Mouse (Mus musculus) T-helper 17 cell (primary cell): ENCODE data around the gene Angptl4.
"Not testable (repeated sequence)": the region's sequence is repeated elsewhere in the genome, so short reads cannot be mapped to it uniquely, and the experiment has no call there.

Source experiments
- in situ Hi-C, 2 experiments: fragments of 300-600 bp; cut with MboI, MseI; formaldehyde crosslinking; loops; 1 replicate in 1 of 2; 2 replicates in 1 of 2; pipeline ENCODE4 v1.15.1; 2025; ENCODE audit warnings: high pct_unique_total_duplicates in 2 of 2

Angptl4 gene

DNA sequence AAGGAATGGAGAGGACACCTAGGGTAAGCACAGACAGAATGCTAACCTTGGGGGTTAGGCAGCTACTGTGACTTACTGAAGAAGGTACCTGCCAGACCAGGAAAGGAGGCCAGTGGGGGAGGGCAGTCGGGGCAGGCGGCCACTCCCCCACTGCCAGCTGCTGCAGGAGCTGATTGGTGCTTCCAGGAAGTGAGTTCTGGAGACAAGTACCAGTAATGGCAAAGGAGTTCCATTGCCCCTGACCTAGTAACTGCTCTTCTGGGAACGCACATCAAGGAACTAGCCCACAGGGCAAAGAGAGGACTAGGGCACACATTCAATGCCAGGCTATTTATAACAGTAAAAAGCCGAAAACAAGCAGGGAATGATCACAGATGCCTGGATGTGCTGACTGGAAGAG is 24.4 kb downstream of the Angptl4 start:
- in situ Hi-C loops: no loop called here

DNA sequence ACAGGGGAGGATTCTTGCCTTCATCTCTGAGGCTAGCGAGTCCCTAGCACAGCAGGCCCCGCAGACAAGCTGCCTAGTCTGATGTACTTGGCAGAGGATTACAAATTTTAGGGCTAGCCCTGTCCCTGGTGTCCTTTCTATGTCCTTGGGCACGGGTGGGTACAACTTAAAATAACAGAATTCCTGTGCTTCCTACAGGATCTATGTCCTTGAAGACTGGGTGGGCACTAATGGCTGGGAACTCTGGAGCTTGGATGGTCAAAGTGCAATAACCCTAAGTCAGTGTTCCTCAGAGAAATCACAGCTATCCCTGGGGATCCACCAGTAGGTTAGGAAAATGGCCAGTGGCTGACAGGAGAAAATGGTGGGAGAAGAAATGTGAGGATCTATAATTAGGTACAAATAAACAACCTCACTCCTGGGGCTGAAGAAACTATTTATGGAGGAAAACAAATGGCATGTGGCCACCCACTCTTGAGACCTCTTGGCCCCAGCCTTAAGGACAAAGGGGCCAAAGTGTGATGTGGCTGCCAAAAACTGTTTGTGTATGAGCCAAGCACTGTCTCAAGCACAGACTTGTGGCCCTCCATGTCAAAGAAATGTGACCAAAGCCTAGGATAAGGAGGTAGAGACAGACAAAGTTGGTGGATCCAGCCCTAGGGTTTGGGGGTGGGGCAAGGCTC is 25.4 kb downstream of the Angptl4 start:
- in situ Hi-C loops: no loop called here

DNA sequence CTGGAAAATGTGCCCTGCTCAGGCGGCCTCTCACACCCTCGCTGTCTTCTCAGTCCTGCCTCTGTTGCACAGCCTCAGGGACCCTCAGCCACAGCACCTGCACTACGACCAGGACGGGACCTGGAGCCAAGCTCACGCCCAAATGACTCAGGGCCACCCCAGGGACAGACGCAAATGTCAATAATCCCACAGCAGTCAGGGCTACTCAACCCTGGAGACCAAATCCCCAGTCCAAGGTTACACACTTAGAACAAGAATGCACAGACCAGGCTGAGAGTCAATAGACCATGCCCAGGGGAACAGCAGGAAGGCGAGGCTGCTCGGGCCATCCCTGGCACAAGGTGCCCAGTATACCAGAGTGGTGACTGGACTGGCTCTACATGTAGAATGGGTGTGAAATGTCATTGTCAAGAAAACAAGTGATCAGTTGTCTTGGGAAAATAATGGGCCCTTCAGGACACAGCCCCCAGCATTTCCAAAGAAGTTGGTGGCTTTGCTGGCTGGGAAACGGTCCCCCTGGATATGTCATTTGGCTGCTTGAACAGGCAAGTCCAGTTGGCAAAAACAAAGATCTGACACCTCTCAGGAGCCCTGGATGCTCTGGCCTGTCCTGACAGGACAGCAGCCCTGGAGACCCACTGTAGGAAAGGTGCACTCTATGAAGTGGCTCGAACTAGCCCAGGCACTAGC is 26.1 kb downstream of the Angptl4 start:
- in situ Hi-C loops: no loop called here

DNA sequence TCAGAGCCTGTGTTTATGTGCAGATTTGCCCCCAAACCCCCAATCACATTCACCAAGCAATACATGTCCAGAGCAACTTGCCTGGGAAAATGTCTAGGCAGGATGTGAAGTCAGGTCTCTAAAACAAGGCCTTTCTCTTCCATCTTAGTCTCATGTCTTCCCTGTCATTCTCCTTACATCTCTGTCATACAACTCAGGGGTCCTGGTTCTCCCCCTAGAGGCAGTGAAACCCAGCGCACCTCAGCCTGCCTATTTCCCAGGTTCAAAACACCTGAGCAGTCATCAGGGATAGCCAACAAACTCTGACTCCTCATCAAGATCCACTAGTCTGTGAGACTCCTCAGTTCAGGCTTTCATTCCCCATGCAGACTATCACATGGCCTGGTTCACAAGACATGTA is 27.0 kb downstream of the Angptl4 start:
- in situ Hi-C loops: no loop called here

DNA sequence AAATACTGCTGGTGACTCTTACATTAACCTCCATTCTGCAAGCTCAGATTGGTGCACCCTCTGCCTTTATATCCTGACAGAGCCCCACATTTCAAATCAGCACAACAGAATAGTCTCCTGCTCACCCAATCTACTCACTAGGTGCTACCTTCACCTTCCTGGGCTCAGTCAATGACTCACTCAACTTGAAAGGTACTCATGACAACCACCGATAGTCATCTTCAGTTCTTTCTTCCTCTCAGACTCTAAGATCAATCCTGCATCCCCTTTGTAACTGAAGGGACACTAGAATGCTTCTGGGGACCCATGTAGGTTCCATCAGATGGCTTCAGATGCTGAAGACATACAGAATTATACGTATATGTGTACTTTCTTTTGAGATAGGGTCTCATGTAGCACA is 29.3 kb downstream of the Angptl4 start:
- in situ Hi-C loops: no loop called here

DNA sequence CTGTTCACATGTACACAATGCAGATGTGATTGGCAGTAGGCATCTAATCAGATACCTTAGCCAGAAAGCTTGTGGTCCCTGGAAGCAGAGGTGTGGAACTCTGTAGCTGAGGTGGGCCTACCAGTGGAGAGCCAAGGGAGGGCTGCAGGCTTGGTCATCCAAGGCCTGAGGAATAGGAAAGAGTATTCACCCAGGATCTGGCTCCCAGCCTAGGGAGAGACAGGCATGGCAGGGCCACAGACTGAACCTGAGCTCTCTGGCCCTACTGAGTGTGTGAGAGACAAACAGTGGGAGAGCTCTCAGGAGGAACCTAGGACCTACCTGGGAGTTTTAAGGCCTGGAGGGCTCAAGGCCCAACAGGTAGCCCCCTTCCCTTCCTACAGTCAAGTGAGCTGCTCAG is 30.4 kb downstream of the Angptl4 start:
- in situ Hi-C loops: no loop called here

DNA sequence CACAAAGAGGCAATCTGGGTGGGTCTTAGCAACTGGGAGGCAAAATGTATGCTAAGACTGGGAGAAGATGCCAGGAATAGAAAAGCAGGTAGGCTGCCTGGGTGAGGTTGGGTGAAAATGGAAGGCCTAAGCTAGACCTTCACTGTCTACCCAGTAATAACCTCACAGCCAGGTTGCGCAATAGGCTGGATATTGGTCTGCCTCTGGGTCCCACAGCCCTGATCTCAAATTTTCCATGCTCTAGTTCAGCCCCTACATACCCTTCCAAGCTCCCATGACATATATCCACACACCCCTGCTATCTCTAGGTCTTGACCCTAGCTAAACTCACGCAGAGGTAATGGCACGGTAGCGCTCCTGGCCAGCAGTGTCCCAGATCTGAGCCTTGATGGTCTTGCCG is 32.2 kb downstream of the Angptl4 start:
- in situ Hi-C loops: loop anchor here in 1 of 2 experiments (5.0 to 10.0 kb wide), 2 partner anchors 48 to 1955 kb away; partner anchors contain the start of gene Ddr1

DNA sequence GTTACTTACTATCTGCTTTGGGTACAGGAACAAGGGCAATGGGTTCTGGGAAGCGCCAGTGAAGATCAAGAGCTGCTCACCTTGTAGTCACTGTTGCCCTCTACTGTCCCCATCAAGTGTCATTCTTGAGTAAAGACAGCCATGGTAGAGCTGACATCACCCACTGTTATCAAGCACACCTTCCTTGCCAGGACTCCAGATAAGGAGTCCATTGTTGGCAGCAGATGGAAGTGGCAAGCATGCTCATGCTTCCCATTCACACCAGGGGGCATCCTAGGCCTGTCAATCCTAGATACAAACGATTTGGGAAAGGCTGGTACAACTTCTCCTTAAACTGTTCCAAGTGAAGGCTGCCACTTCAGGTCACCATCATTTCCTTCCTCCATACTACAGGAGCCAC is 35.6 kb downstream of the Angptl4 start:
- in situ Hi-C loops: loop anchor here in 1 of 2 experiments (5.0 to 10.0 kb wide), 2 partner anchors 51 to 1959 kb away; partner anchors contain the start of gene Ddr1

DNA sequence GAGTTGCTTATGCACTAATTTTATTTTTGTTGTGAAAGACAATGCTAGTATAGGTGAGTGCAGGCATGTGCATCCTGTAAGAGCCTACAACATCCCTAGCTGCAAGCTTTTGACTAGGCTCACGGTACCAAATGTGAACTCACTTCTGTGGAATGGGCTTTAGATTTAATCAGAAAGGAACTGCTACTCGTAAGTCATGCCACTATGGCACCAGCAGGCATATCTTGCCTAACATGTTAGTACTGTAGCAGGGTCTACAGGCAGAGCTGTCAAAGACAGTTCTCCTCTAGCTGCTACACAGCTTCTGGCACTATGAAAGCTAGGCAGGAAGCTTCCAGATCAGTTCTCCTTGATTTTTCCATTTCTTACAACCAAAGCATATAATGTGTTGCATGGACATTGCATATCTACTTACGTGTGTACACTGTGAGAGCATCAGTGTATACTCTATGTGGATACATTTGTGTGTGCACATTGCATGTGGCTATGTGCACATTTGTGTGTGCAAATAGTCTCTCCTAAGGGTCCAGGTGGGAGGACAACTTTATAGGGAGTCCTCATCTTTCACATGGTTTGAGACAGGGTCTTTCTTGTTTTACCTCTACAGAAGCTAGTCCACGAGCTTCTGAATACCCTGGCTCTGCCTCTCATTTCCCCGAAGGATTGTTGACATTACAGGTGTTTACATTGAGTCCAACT is 36.8 kb downstream of the Angptl4 start:
- in situ Hi-C loops: loop anchor here in 1 of 2 experiments (5.0 to 10.0 kb wide), 2 partner anchors 52 to 1960 kb away; partner anchors contain the start of gene Ddr1

DNA sequence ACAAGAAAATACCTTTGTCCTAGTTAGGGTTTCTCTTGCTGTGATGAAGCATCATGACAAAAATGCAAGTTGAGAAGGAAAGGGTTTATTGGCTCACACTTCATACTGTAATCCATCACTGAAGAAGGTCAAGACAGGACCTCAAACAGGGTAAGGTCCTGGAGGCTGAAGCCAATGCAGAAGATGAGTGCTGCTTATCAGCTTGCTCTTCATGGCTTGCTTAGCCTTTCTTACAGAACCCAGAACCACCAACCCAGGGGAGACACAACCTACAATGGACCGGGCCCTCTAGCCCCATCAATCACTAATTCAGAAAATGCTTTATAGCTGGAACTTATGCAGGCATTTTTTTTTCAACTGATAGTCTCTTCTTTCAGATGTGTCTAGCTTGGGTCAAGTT is 39.2 kb downstream of the Angptl4 start:
- in situ Hi-C loops: loop anchor here in 1 of 2 experiments (10.0 kb wide), 1 partner anchor 1962 kb away; the partner anchor contains the start of gene Ddr1

DNA sequence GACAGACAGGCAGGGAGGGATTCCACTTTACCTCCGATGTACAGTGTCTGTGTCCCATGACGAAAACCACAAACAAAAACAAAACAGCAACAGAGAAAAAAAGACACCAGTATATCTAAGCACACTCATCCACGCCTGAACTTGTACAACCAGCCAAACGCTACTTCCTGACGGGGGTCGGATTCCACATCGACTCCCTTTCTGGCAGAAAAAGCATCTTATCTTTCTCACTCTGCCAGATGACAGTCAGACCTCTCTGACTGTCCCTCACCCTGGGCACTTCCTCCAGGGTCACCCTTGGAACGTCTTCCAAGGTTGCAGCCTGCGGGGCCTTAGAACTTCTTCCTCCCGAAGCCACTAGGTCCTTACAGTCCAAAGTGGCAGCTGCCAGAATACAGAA is 48.1 kb downstream of the Angptl4 start:
- in situ Hi-C loops: not testable (repeated sequence)

DNA sequence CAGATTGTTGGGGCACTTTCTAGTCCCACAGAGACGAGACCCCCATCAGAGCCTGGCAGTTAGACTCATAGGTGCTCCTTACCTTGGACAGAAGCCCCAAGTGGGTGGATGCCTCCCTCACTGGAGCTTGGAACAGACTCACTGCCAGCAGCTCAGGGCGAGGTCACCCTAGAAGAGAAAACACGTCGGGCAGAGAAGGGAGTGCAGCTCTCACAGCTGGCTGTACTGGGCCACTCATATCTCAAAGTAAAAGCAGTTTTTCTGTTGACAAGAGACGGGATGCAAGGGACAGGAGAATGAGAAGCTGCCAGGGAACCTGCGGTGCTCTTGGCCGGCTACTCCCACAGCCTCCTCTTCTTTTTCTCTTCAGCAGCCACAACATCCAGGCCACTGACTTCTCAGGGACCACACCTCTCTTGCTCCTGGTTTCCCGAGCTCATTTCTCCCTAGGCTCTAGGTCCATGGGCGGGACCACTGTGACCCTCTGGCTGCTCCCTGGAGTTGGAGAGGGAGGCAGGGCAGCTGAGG is 49.0 kb downstream of the Angptl4 start:
- in situ Hi-C loops: not testable (repeated sequence)

DNA sequence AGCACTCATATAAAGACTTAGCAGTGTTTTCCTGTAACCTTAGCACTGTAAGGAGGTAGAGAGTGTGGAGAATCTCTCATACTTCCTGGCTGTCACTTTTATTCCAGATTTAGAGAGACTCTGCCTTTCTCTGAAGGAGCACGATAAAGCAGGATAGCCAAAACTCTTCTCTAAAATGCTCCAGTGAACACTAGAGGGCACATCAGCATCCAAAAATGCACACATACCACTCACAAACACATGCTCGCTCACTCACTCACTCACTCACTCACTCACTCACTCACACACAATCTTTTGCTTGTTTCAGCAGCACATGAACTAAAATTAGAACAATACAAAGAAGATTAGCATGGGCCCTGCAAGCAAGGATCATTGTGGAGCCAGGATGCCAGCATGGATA is 52.4 kb downstream of the Angptl4 start:
- in situ Hi-C loops: no loop called here

DNA sequence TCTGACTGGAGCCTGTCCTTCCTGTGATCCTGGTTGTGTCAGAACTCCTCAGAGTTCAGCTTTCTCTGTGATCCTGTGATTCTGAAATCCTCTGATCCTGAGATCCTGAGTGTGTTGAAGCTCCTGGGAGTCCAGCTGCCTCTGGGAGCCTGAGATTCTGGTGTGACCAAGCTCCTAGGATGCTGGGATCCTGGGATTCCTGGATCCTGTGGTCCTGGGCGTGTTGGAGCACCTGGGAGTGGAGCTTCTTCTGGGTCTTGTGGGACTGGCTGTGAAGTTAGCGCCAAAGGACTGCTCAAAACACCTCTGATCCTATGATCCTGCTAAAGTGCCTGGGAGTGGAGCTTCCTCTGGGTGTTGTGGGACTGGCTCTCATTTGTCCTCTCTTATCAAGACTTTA is 53.2 kb downstream of the Angptl4 start:
- in situ Hi-C loops: no loop called here
